Mouse (Mus musculus): Measurements from ENCODE around the gene Eif3k.

Eif3k gene

GRCm38 (mm10) chr7:28981651-28982273 is at the start of gene Eif3k, which contains the start of gene Map4k1:
Eif3k (minus strand) TSS chr7:28981864.
Map4k1 (plus strand) TSS chr7:28982050.
- DNase-seq (ENCODE audit: low read depth, low spot score): peak; percentile 99

GRCm38 (mm10) chr7:29029690-29030656 is 48.3 kb upstream of the Eif3k start:
- DNase-seq (ENCODE audit: low read depth, low spot score): no peak

- DNase-seq (ENCODE audit: low read depth, low spot score): no peak
Measured at GRCm38 (mm10) chr7:29028761-29029160, 47.1 kb upstream of the Eif3k start.

GRCm38 (mm10) chr7:29026811-29027210 is 45.1 kb upstream of the Eif3k start:
- DNase-seq (ENCODE audit: low read depth, low spot score): peak; percentile 24

- peak; percentile 27 for DNase-seq (ENCODE audit: low read depth, low spot score)
Measured at GRCm38 (mm10) chr7:29026195-29026594, 44.5 kb upstream of the Eif3k start.

- peak; percentile 69 for DNase-seq (ENCODE audit: low read depth, low spot score)
Measured at GRCm38 (mm10) chr7:29025566-29025965, 43.9 kb upstream of the Eif3k start.

- no peak for DNase-seq (ENCODE audit: low read depth, low spot score)
Measured at GRCm38 (mm10) chr7:29023514-29023913, 41.9 kb upstream of the Eif3k start.

GRCm38 (mm10) chr7:29022479-29022878 is 40.8 kb upstream of the Eif3k start:
- no peak for DNase-seq (ENCODE audit: low read depth, low spot score)

GRCm38 (mm10) chr7:29019447-29020220 is 38.0 kb upstream of the Eif3k start:
- peak; percentile 32 for DNase-seq (ENCODE audit: low read depth, low spot score)

- DNase-seq (ENCODE audit: low read depth, low spot score): no peak
Measured at GRCm38 (mm10) chr7:29017222-29017621, 35.6 kb upstream of the Eif3k start.

GRCm38 (mm10) chr7:29016440-29016839 is 34.8 kb upstream of the Eif3k start:
- DNase-seq (ENCODE audit: low read depth, low spot score): no peak

GRCm38 (mm10) chr7:29014984-29015383 is 33.3 kb upstream of the Eif3k start:
- DNase-seq (ENCODE audit: low read depth, low spot score): peak; percentile 28

GRCm38 (mm10) chr7:29008714-29009113 is 27.1 kb upstream of the Eif3k start:
- peak; percentile 52 for DNase-seq (ENCODE audit: low read depth, low spot score)

- DNase-seq (ENCODE audit: low read depth, low spot score): no peak
Measured at GRCm38 (mm10) chr7:29008171-29008570, 26.5 kb upstream of the Eif3k start.

GRCm38 (mm10) chr7:29007224-29008101 is 25.8 kb upstream of the Eif3k start:
- no peak for DNase-seq (ENCODE audit: low read depth, low spot score)

GRCm38 (mm10) chr7:29000651-29001605 is 19.3 kb upstream of the Eif3k start:
- DNase-seq (ENCODE audit: low read depth, low spot score): peak; percentile 81

GRCm38 (mm10) chr7:28993402-28993801 is 11.7 kb upstream of the Eif3k start:
- no peak for DNase-seq (ENCODE audit: low read depth, low spot score)

- no peak for DNase-seq (ENCODE audit: low read depth, low spot score)
Measured at GRCm38 (mm10) chr7:28992997-28993396, 11.3 kb upstream of the Eif3k start.

- peak; percentile 62 for DNase-seq (ENCODE audit: low read depth, low spot score)
Measured at GRCm38 (mm10) chr7:28991616-28992015, 10.0 kb upstream of the Eif3k start.
